Mouse (Mus musculus) C2C12 (cell line): ENCODE measurements at regions not wholly inside any gene's neighbourhood (a gene's known extent, or its start where the extent isn't known, plus 50 kb on each side); places are given as distances from the start of the nearest gene placed in this dataset.
A peak's percentile ranks its signal among the peaks of the same experiment; 100 is the strongest.

ENCODE experiments used
- H3K27me3 ChIP-seq: one replicate; pipeline ENCODE4 v1.6.1; 2011; ENCODE audit not compliant: control insufficient read depth, insufficient read depth, insufficient read length
- H3K36me3 ChIP-seq: one replicate; pipeline ENCODE4 v1.6.1; 2011; ENCODE audit not compliant: control insufficient read depth, insufficient read depth
- H3K4me3 ChIP-seq: one replicate; pipeline ENCODE4 v1.5.1; 2011; ENCODE audit warnings: mild to moderate bottlenecking, control low read depth; ENCODE audit not compliant: poor library complexity, insufficient read depth, severe bottlenecking
- H3K79me2 ChIP-seq: one replicate; pipeline ENCODE4 v1.6.1; 2011; ENCODE audit not compliant: control insufficient read depth, insufficient read depth
- H3K79me3 ChIP-seq: one replicate; pipeline ENCODE4 v1.6.1; 2011; ENCODE audit warnings: low read depth, control low read depth
- H3ac ChIP-seq: one replicate; pipeline ENCODE3; 2011; ENCODE audit warnings: low read depth; ENCODE audit not compliant: control insufficient read depth, insufficient read length
- CEBPB ChIP-seq: IDR thresholded peaks from one replicate; pipeline ENCODE4 v1.6.1; 2011; ENCODE audit warnings: low read depth, mild to moderate bottlenecking, control low read depth, moderate library complexity
- CTCF ChIP-seq: IDR thresholded peaks from one replicate; pipeline ENCODE4 v1.5.1; 2011; ENCODE audit not compliant: control insufficient read depth, insufficient read depth, insufficient read length
- FOSL1 ChIP-seq: IDR thresholded peaks from one replicate; pipeline ENCODE4 v1.8.0; 2011; ENCODE audit warnings: mild to moderate bottlenecking, low read length; ENCODE audit not compliant: poor library complexity, insufficient read depth, severe bottlenecking
- MAX ChIP-seq: IDR thresholded peaks from one replicate; pipeline ENCODE4 v1.6.1; 2011; ENCODE audit warnings: mild to moderate bottlenecking, control low read depth
- MYOD1 ChIP-seq: IDR thresholded peaks from one replicate; pipeline ENCODE4 v1.6.1; 2011; ENCODE audit warnings: low read depth; ENCODE audit not compliant: control insufficient read depth, insufficient read length
- MYOG ChIP-seq: IDR thresholded peaks from one replicate; pipeline ENCODE4 v1.6.1; 2011; ENCODE audit not compliant: control insufficient read depth, insufficient read length; ENCODE audit errors: extremely low read depth
- USF1 ChIP-seq: IDR thresholded peaks from one replicate; pipeline ENCODE4 v1.6.1; 2011; ENCODE audit warnings: low read depth, mild to moderate bottlenecking, control low read depth, moderate library complexity

DNA sequence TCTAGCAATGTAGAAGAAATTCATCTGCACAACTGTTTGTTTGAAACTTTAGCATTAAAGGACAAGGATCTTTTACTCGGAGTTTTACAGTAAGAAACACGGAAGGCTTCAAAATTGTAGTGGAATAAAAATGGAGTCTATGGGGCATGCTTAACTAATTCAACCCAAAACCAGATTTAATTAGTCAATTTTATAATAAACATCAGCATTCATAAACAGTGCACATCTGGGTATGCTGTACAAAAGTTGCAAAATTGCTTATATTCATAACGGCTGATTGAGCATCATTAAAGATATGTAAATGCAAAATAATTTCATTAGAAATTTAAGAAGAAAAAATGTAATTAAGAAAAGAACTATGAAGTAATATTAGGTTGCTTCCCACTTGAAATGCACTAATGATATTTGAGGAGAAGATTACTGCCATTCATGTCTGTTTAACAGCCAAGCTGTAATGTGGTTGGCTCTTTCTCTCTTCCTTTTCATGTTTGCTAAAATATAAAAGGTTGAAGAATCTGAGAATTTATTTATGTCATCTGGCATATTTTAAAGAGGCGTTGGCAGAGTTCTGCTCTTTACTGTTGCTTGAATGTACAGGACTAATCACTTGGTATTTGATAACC lies 1037.3 kb downstream of the Fam181b start:
- no peak for TF ChIP-seq CEBPB
- no peak for TF ChIP-seq MAX
- TF ChIP-seq FOSL1 = no peak
- TF ChIP-seq MYOD1 = no peak
- TF ChIP-seq CTCF = no peak
- TF ChIP-seq USF1 = no peak
- no peak for TF ChIP-seq MYOG
- H3ac ChIP-seq = no peak overlapping the region
- H3K79me2 ChIP-seq = no peaks in the 10 kb centered on the region
- no peaks in the 10 kb centered on the region for H3K36me3 ChIP-seq
- H3K4me3 ChIP-seq = no peak overlapping the region
- no peaks in the 10 kb centered on the region for H3K27me3 ChIP-seq
- H3K79me3 ChIP-seq = no peaks in the 10 kb centered on the region

- Histone ChIP-seq H3K36me3 (no peaks in the 10 kb centered on the region), H3K4me3 (no peak overlapping the region), H3K79me3 (no peaks in the 10 kb centered on the region), H3K27me3 (no peaks in the 10 kb centered on the region), H3K79me2 (no peaks in the 10 kb centered on the region), H3ac (no peak overlapping the region)
- no peak for TF ChIP-seq MYOG
- no peak for TF ChIP-seq MAX
- TF ChIP-seq FOSL1 = no peak
- no peak for TF ChIP-seq USF1
These were observed 1044.1 kb downstream of the Fam181b start for GRCm38 (mm10) chr7:94123781-94124180.

DNA sequence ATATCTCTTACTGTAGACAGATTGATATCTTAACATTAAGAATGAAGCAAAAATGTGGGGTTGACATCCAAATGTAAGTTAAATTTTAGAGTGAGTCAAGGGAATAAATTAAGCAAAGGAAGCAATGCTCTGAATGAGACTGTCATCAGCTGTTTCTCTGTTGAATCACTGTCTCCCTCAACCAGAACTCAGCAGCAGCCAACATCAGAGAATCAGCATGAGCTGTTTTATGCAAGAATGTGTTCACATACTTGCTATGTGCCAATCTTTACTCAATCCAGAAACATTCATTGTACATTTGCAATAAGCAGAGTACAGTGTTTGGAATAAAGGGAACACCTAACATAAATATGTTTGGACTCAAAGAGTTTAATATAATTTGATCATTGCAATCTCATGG lies 1074.6 kb downstream of the Fam181b start:
- H3K79me2 ChIP-seq = no peaks in the 10 kb centered on the region
- peak; percentile 49 for TF ChIP-seq CEBPB
- no peak for TF ChIP-seq MAX
- TF ChIP-seq USF1 = no peak
- TF ChIP-seq MYOD1 = peak; percentile 87
- TF ChIP-seq FOSL1 = peak; percentile 61
- no peak for TF ChIP-seq MYOG
- TF ChIP-seq CTCF = no peak
- H3K27me3 ChIP-seq = no peaks in the 10 kb centered on the region
- H3ac ChIP-seq = no peak overlapping the region
- no peaks in the 10 kb centered on the region for H3K36me3 ChIP-seq
- H3K79me3 ChIP-seq = no peaks in the 10 kb centered on the region
- no peak overlapping the region for H3K4me3 ChIP-seq

- TF ChIP-seq MYOD1 (peak; percentile 31), USF1 (no peak)
- no peaks in the 10 kb centered on the region for H3K27me3 ChIP-seq
These were observed 1075.8 kb downstream of the Fam181b start for GRCm38 (mm10) chr7:94155458-94155857.

DNA sequence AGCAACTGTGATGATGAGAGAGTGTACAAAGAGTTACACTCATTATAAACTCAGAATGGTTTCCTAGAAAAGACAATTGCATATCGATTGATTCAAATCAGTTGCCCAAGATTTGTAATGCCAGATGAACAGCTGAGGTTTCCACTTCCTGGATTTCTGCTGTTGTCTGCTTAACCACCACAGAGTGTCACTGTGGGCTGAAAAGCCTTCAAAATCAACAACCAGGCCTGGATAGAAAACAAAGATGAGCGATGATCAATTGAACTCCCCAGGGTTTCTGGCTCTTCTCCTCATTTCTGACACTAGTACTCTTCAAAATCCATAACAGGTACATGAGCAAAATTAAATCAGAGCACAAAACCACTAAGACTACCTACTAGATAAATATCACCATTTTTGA lies 1100.4 kb downstream of the Fam181b start:
- Histone ChIP-seq H3K36me3 (no peaks in the 10 kb centered on the region), H3ac (no peak overlapping the region), H3K79me3 (no peaks in the 10 kb centered on the region), H3K27me3 (no peaks in the 10 kb centered on the region), H3K4me3 (no peak overlapping the region), H3K79me2 (no peaks in the 10 kb centered on the region)
- no peak for TF ChIP-seq MAX
- no peak for TF ChIP-seq USF1
- TF ChIP-seq MYOG = no peak
- TF ChIP-seq MYOD1 = no peak
- TF ChIP-seq FOSL1 = no peak
- no peak for TF ChIP-seq CEBPB
- no peak for TF ChIP-seq CTCF

More at GRCm38 (mm10) chr7:94155458-94155857, 1075.8 kb downstream of the Fam181b start:
- Histone ChIP-seq H3K79me2 (no peaks in the 10 kb centered on the region), H3K79me3 (no peaks in the 10 kb centered on the region), H3ac (no peak overlapping the region), H3K4me3 (no peak overlapping the region), H3K36me3 (no peaks in the 10 kb centered on the region)

- H3K27me3 ChIP-seq = no peaks in the 10 kb centered on the region
- H3K79me3 ChIP-seq = no peaks in the 10 kb centered on the region
These were observed 1132.7 kb downstream of the Fam181b start for GRCm38 (mm10) chr7:94212341-94212740.

More at GRCm38 (mm10) chr7:94212341-94212740, 1132.7 kb downstream of the Fam181b start:
- Histone ChIP-seq H3K79me2 (no peaks in the 10 kb centered on the region), H3K4me3 (no peak overlapping the region), H3K36me3 (no peaks in the 10 kb centered on the region), H3ac (no peak overlapping the region)
- TF ChIP-seq CTCF = no peak
- TF ChIP-seq MYOD1 = no peak
- no peak for TF ChIP-seq FOSL1
